Mouse (Mus musculus): ENCODE measurements around the gene Vgf.

- TF ChIP-seq CTCF (IDR thresholded peaks at IDR 0.05; ENCODE audit: control insufficient read depth, insufficient read depth, insufficient read length), result no peak
- TF ChIP-seq MYOD1 (IDR thresholded peaks at IDR 0.05; ENCODE audit: control insufficient read depth, insufficient read length, low read depth), result no peak
- TF ChIP-seq CEBPB (IDR thresholded peaks at IDR 0.05; ENCODE audit: low read depth), result no peak
These were observed 44.9 kb downstream of the Vgf start for GRCm38 (mm10) chr5:137070881-137071605.

Data from C2C12 (cell line).